Mouse (Mus musculus) ES-E14 (cell line): Measurements from ENCODE around the gene Tmem102. TPM values are rescaled to one million over a fixed set of nuclear protein-coding genes. Genes with fewer than 3 reads are reported as not detected.

Experiments used
- DNase-seq: peaks from one replicate; pipeline ENCODE4 v3.0.0-alpha.2; 2013; ENCODE audit warnings: low read depth, low spot score
- H3K27ac ChIP-seq: 2 replicates; pipeline ENCODE4 v1.5.1; 2012; ENCODE audit warnings: low read depth, mild to moderate bottlenecking, low read length, moderate library complexity, mixed read lengths; ENCODE audit not compliant: poor library complexity, insufficient read depth, severe bottlenecking
- H3K36me3 ChIP-seq: 2 replicates; pipeline ENCODE4 v1.6.1; 2012; ENCODE audit warnings: mild to moderate bottlenecking, low read length, moderate library complexity, mixed read lengths; ENCODE audit not compliant: control insufficient read depth, poor library complexity, insufficient read depth, severe bottlenecking
- H3K4me1 ChIP-seq, 2 experiments: fragments of 150-350 bp in 1 of 2; sonication (generic) in 1 of 2; 2 replicates each; pipeline ENCODE4 v1.6.1; 2012; ENCODE audit warnings: low read length in 2 of 2, mild to moderate bottlenecking in 1 of 2, mixed read lengths in 1 of 2; ENCODE audit not compliant: control insufficient read depth in 2 of 2, insufficient read depth in 2 of 2, poor library complexity in 1 of 2
- H3K4me3 ChIP-seq, 2 experiments: fragments of 150-350 bp in 1 of 2; sonication (generic) in 1 of 2; 2 replicates each; pipeline ENCODE4 v1.5.1; 2012; ENCODE audit warnings: low read length in 2 of 2, low read depth in 1 of 2, mild to moderate bottlenecking in 1 of 2, mixed read lengths in 1 of 2; ENCODE audit not compliant: insufficient read depth in 1 of 2, poor library complexity in 1 of 2, severe bottlenecking in 1 of 2
- H3K9ac ChIP-seq: 2 replicates; pipeline ENCODE4 v1.6.1; 2012; ENCODE audit warnings: low read depth, mild to moderate bottlenecking, low read length, mixed read lengths; ENCODE audit not compliant: poor library complexity, insufficient read depth, severe bottlenecking
- H3K9me3 ChIP-seq: fragments of 150-350 bp; sonication (generic); 2 replicates; pipeline ENCODE4 v1.6.1; 2012; ENCODE audit warnings: low read depth, mild to moderate bottlenecking, low read length; ENCODE audit not compliant: control insufficient read depth, insufficient read depth
- CHD2 ChIP-seq: IDR thresholded peaks from 2 replicates; pipeline ENCODE4 v1.6.1; 2014; ENCODE audit warnings: mild to moderate bottlenecking, low read depth, low read length, inconsistent platforms
- HCFC1 ChIP-seq: IDR thresholded peaks from 2 replicates; pipeline ENCODE4 v1.6.1; 2012; ENCODE audit warnings: low read length, inconsistent platforms, borderline replicate concordance; ENCODE audit not compliant: insufficient read depth
- MAFK ChIP-seq: IDR thresholded peaks from 2 replicates; pipeline ENCODE4 v1.6.1; 2014; ENCODE audit warnings: mild to moderate bottlenecking, low read depth, low read length, inconsistent platforms; ENCODE audit not compliant: insufficient read depth
- ZC3H11A ChIP-seq: IDR thresholded peaks from 2 replicates; pipeline ENCODE4 v1.6.1; 2012; ENCODE audit warnings: low read depth, mild to moderate bottlenecking, inconsistent platforms, low read length, borderline replicate concordance
- ZNF384 ChIP-seq: IDR thresholded peaks from 2 replicates; pipeline ENCODE4 v1.6.1; 2012; ENCODE audit warnings: low read depth, low read length, inconsistent platforms
- in situ Hi-C, 2 experiments: fragments of 600-800 bp; cut with MboI; formaldehyde crosslinking; loops; one replicate each; pipeline ENCODE4 v1.15.1; 2025; ENCODE audit warnings: low sequenced_read_pairs in 2 of 2, inconsistent platforms in 1 of 2; ENCODE audit not compliant: unreplicated experiment in 2 of 2
- total RNA-seq: library from RNA; depleted of rRNA; stranded (reverse); fragments of 300-350 nt; gene quantifications from 2 replicates; pipeline ENCODE4 v1.2.3, GENCODE M21; 2012

The Tmem102 gene
- total RNA-seq, 1 experiment: 1.3 TPM

DNA sequence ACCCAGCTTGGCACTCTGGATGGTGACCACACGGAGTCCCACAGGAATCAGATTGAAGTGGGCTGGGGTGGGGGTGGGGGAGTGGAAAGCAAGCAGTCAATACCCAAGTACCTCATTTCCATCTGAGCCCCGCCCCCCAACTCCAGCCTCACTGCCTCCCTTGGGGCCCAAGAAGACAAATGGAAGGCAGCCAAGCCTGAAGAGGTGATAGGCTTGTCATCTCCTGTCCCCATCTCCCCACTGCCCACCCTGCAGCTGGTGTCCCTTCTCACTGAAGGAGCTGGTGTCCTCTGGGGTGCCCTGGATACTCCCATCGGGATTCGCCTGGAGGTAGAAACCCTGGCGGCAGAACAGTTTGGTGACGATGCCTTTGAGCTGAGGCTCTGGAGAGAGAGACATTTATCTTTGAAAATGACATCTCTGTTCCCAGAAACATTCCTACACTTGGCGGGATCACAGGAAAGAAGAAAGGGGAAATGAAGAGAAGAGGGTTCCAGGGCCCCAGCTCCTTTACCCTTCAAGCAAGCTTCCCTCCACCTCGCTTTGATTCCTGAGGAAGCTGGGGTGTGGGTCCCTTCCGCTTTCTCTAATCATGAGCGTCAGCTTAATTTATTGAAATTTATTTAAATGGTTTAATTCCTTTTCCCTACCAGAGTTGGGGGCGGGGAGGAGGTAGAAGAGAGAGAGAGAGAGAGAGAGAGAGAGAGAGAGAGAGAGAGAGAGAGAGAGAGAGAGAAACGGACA is 5.9 kb downstream of the Tmem102 start:
- in situ Hi-C loops: loop anchor here in 1 of 2 experiments (10.0 kb wide), 1 partner anchor 75 kb away; the partner anchor contains the start of gene Tmem95
- Histone ChIP-seq H3K4me3 (peak overlapping the region; percentile 68 to 81), H3K4me1 (peaks cover 6 to 18% of the 10 kb centered on the region in 2 experiments), H3K9ac (peak overlapping the region; percentile 70), H3K9me3 (no peaks in the 10 kb centered on the region), H3K27ac (no peak overlapping the region), H3K36me3 (no peaks in the 10 kb centered on the region; the same call in 1 of the 2 replicates)
- DNase-seq: no peak
- no peak for TF ChIP-seq ZNF384
- TF ChIP-seq MAFK: no peak
- TF ChIP-seq ZC3H11A: no peak
- no peak for TF ChIP-seq CHD2
- no peak for TF ChIP-seq HCFC1

DNA sequence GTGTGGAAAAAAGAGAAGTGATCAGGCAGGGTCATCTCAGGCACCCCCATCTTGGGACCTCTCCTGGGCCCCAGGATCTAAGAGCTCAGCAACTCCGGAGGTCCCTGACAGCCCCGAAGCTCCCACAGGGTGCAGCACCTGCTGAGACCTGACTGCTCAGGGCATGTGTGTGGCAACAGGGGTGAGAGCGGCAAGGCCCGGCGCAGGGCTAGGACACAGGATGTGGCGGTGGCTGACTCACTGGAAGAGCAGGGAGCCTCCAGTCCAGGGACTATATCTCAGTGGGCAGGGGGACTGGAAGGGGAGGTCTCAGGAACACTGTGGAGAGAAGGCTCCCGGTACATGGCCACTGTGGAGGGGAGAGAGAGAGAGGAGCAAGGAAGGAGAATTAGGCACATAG is 7.5 kb downstream of the Tmem102 start:
- Histone ChIP-seq H3K4me1 (peaks cover 3 to 12% of the 10 kb centered on the region in 2 experiments), H3K4me3 (no peak overlapping the region)

DNA sequence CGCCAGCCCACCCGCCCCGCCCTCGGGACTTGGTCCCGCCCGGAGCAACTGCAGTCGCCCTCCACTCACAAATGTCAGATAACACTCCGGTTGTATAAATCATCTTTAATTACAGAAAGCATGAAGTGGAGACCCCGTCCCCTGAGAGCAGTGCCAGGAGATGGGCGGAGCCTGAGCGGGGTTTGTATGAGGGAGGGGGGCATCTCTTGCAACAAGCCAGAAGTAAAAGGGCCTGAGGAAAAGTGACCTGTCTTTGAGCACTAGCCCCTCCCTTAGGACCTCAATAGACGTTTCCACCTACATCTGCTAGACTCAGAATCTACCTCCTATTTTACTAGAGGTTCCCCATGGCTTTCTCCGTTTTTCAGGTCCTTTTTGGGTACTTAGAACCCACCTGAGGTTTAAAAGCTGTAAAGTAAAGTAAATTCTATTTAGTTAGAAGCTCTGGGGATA is 9.4 kb downstream of the Tmem102 start:
- Histone ChIP-seq H3K9me3 (no peaks in the 10 kb centered on the region), H3K4me3 (peak overlapping the region; percentile 74 to 76), H3K27ac (no peak overlapping the region), H3K36me3 (no peaks in the 10 kb centered on the region), H3K4me1 (peaks cover 3 to 8% of the 10 kb centered on the region in 2 experiments; a peak in 2 of 4 replicates), H3K9ac (no peak overlapping the region)
- no peak for DNase-seq
- TF ChIP-seq ZNF384: no peak
- TF ChIP-seq HCFC1: no peak
- no peak for TF ChIP-seq CHD2
- no peak for TF ChIP-seq MAFK
- TF ChIP-seq ZC3H11A: no peak
- in situ Hi-C loops: no loop called here

More for the DNA sequence above, 7.5 kb downstream of the Tmem102 start:
- H3K9ac ChIP-seq: no peak overlapping the region
- in situ Hi-C loops: no loop called here
- no peak for TF ChIP-seq MAFK
- no peaks in the 10 kb centered on the region for H3K36me3 ChIP-seq
- H3K27ac ChIP-seq: no peak overlapping the region
- H3K9me3 ChIP-seq: no peaks in the 10 kb centered on the region
- no peak for DNase-seq

DNA sequence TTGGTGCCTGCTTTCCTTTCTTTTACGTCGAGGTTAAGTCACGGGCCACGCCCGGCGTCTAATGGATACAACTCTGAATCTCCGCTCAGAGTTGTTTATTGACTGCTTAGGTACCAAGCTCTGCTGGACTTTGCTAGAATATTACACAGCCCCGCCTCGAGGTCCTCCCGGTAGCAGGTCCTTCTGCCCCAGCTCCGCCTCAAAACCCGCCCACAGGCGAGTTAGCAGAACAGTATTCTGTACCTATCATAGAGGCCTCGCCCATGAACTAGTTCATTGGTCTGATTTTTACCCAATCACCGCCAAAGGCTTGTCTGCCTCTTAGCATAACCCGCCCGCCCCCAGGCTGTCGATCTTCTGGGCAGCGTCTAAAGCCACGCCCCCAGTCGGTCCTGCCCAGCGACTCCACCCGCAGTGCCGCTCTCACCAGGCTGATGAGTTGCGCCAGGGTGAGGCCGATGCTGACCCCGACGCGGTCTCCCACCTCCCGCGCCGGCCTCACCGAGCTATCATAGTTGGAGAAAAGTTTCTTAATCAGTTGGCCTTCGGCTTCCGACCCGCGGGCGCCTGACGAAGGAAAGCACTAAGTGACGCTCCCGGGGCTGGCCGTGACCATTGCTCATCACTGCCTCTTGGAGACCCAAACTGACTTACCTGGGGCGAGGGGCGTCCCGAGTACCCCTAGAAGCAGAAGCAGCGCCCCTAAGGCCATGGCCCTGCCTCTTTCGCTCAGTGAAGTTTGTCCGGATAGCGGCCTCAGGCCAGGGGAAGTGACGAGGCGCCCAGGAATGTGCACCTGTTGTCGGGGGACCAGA is 10.0 kb downstream of the Tmem102 start, which contains the start of gene Chrnb1:
TSS of gene Chrnb1 (minus strand) at position 776 of the 815 bp plus-strand sequence.
- Histone ChIP-seq H3K27ac (no peak within 1 kb of the TSS), H3K4me1 (peaks cover 3 to 8% of the 10 kb centered on the region in 2 experiments; a peak in 2 of 4 replicates), H3K9ac (peak within 1 kb of the TSS; percentile 68), H3K9me3 (no peaks in the 10 kb centered on the region), H3K4me3 (peak within 1 kb of the TSS; percentile 74 to 76), H3K36me3 (no peaks in the 10 kb centered on the region)
- TF ChIP-seq CHD2: no peak
- TF ChIP-seq ZC3H11A: no peak
- no peak for TF ChIP-seq HCFC1
- no peak for TF ChIP-seq MAFK
- no peak for TF ChIP-seq ZNF384
- peak; percentile 92 for DNase-seq
- in situ Hi-C loops: no loop called here
